Mouse (Mus musculus): ENCODE data around the gene Gpat3. TPM values are rescaled to one million over a fixed set of nuclear protein-coding genes. Genes with fewer than 3 reads are reported as not detected.
A peak's percentile ranks its signal among the peaks of the same experiment; 100 is the strongest.

Gpat3 gene
- polyA plus RNA-seq, 1 experiment from 2014 or later = 13.6 TPM

GRCm38 (mm10) chr5:100826531-100826930 is 19.0 kb upstream of the Gpat3 start:
- Histone ChIP-seq H3K27ac (ENCODE audit: low read length) (no peak overlapping the region), H3K9me3 (replicated peaks; ENCODE audit: control insufficient read depth, low read length) (no peaks in the 10 kb centered on the region), H3K36me3 (ENCODE audit: control insufficient read depth, insufficient read depth) (no peaks in the 10 kb centered on the region), H3K27me3 (ENCODE audit: control insufficient read depth, insufficient read depth, low read length) (no peaks in the 10 kb centered on the region), H3K4me3 (ENCODE audit: low read length) (no peak overlapping the region), H3K4me1 (ENCODE audit: control insufficient read depth, insufficient read depth, low read length) (no peaks in the 10 kb centered on the region), H3K4me2 (ENCODE audit: low read depth, low read length) (no peak overlapping the region), H3K9ac (ENCODE audit: low read length) (no peak overlapping the region)
- no peak for ATAC-seq (replicated peaks; ENCODE audit: extremely low read depth, insufficient read depth, low FRiP score)
- WGBS = 71% methylated on average over 7 of the region's 7 CpGs

- Histone ChIP-seq H3K4me2 (ENCODE audit: low read depth, low read length) (no peak overlapping the region), H3K4me1 (ENCODE audit: control insufficient read depth, insufficient read depth, low read length) (no peaks in the 10 kb centered on the region), H3K27me3 (ENCODE audit: control insufficient read depth, insufficient read depth, low read length) (no peaks in the 10 kb centered on the region), H3K27ac (ENCODE audit: low read length) (no peak overlapping the region), H3K9ac (ENCODE audit: low read length) (no peak overlapping the region), H3K4me3 (ENCODE audit: low read length) (no peak overlapping the region), H3K36me3 (ENCODE audit: control insufficient read depth, insufficient read depth) (no peaks in the 10 kb centered on the region), H3K9me3 (replicated peaks; ENCODE audit: control insufficient read depth, low read length) (no peaks in the 10 kb centered on the region)
- no peak for ATAC-seq (replicated peaks; ENCODE audit: extremely low read depth, insufficient read depth, low FRiP score)
- 80% methylated on average over 3 of the region's 3 CpGs for WGBS
Measured at GRCm38 (mm10) chr5:100828701-100829100, 16.8 kb upstream of the Gpat3 start.

GRCm38 (mm10) chr5:100832680-100833079 is 12.8 kb upstream of the Gpat3 start:
- no peak for ATAC-seq (replicated peaks; ENCODE audit: extremely low read depth, insufficient read depth, low FRiP score)
- WGBS = 83% methylated on average over 3 of the region's 3 CpGs

GRCm38 (mm10) chr5:100833841-100834240 is 11.7 kb upstream of the Gpat3 start:
- Histone ChIP-seq H3K9ac (ENCODE audit: low read length) (no peak overlapping the region), H3K4me2 (ENCODE audit: low read depth, low read length) (no peak overlapping the region), H3K27me3 (ENCODE audit: control insufficient read depth, insufficient read depth, low read length) (no peaks in the 10 kb centered on the region), H3K27ac (ENCODE audit: low read length) (no peak overlapping the region), H3K9me3 (replicated peaks; ENCODE audit: control insufficient read depth, low read length) (no peaks in the 10 kb centered on the region), H3K36me3 (ENCODE audit: control insufficient read depth, insufficient read depth) (no peaks in the 10 kb centered on the region), H3K4me3 (ENCODE audit: low read length) (no peak overlapping the region), H3K4me1 (ENCODE audit: control insufficient read depth, insufficient read depth, low read length) (peaks cover 20% of the 10 kb centered on the region)
- 72% methylated on average over 2 of the region's 2 CpGs for WGBS
- ATAC-seq (replicated peaks; ENCODE audit: extremely low read depth, insufficient read depth, low FRiP score) = no peak

More at GRCm38 (mm10) chr5:100832680-100833079, 12.8 kb upstream of the Gpat3 start:
- Histone ChIP-seq H3K36me3 (ENCODE audit: control insufficient read depth, insufficient read depth) (no peaks in the 10 kb centered on the region), H3K27me3 (ENCODE audit: control insufficient read depth, insufficient read depth, low read length) (no peaks in the 10 kb centered on the region), H3K4me3 (ENCODE audit: low read length) (no peak overlapping the region), H3K27ac (ENCODE audit: low read length) (no peak overlapping the region), H3K4me1 (ENCODE audit: control insufficient read depth, insufficient read depth, low read length) (peaks cover 14% of the 10 kb centered on the region), H3K4me2 (ENCODE audit: low read depth, low read length) (no peak overlapping the region), H3K9ac (ENCODE audit: low read length) (no peak overlapping the region), H3K9me3 (replicated peaks; ENCODE audit: control insufficient read depth, low read length) (no peaks in the 10 kb centered on the region)

GRCm38 (mm10) chr5:100835862-100836538 is 9.5 kb upstream of the Gpat3 start:
- ATAC-seq (replicated peaks; ENCODE audit: extremely low read depth, insufficient read depth, low FRiP score) = peak; percentile 33; the same call in 1 of the 2 replicates
- 20% methylated on average over 9 of the region's 9 CpGs for WGBS
- Histone ChIP-seq H3K36me3 (ENCODE audit: control insufficient read depth, insufficient read depth) (no peaks in the 10 kb centered on the region), H3K27ac (ENCODE audit: low read length) (peak overlapping the region; percentile 89), H3K4me2 (ENCODE audit: low read depth, low read length) (peak overlapping the region; percentile 31; the same call in 1 of the 2 replicates), H3K9ac (ENCODE audit: low read length) (no peak overlapping the region), H3K27me3 (ENCODE audit: control insufficient read depth, insufficient read depth, low read length) (no peaks in the 10 kb centered on the region), H3K4me1 (ENCODE audit: control insufficient read depth, insufficient read depth, low read length) (peaks cover 20% of the 10 kb centered on the region), H3K4me3 (ENCODE audit: low read length) (no peak overlapping the region), H3K9me3 (replicated peaks; ENCODE audit: control insufficient read depth, low read length) (no peaks in the 10 kb centered on the region)

- Histone ChIP-seq H3K9ac (ENCODE audit: low read length) (no peak overlapping the region), H3K27ac (ENCODE audit: low read length) (peak overlapping the region; percentile 80), H3K27me3 (ENCODE audit: control insufficient read depth, insufficient read depth, low read length) (no peaks in the 10 kb centered on the region), H3K4me1 (ENCODE audit: control insufficient read depth, insufficient read depth, low read length) (peaks cover 20% of the 10 kb centered on the region), H3K4me3 (ENCODE audit: low read length) (no peak overlapping the region), H3K4me2 (ENCODE audit: low read depth, low read length) (no peak overlapping the region), H3K36me3 (ENCODE audit: control insufficient read depth, insufficient read depth) (peaks cover 6% of the 10 kb centered on the region; the same call in 1 of the 2 replicates), H3K9me3 (replicated peaks; ENCODE audit: control insufficient read depth, low read length) (peaks cover 11% of the 10 kb centered on the region)
- WGBS = 23% methylated on average over 7 of the region's 7 CpGs
- peak; percentile 96 for ATAC-seq (replicated peaks; ENCODE audit: extremely low read depth, insufficient read depth, low FRiP score)
Measured at GRCm38 (mm10) chr5:100837907-100838306, 7.6 kb upstream of the Gpat3 start.

- peaks cover 9% of the 10 kb centered on the region for H3K36me3 ChIP-seq (ENCODE audit: control insufficient read depth, insufficient read depth)
- no peak for ATAC-seq (replicated peaks; ENCODE audit: extremely low read depth, insufficient read depth, low FRiP score)
- H3K4me3 ChIP-seq (ENCODE audit: low read length) = peak overlapping the region; percentile 70
- peak overlapping the region; percentile 85 for H3K9ac ChIP-seq (ENCODE audit: low read length)
- peaks cover 11% of the 10 kb centered on the region for H3K9me3 ChIP-seq (replicated peaks; ENCODE audit: control insufficient read depth, low read length)
- peaks cover 6% of the 10 kb centered on the region; the same call in 1 of the 2 replicates for H3K4me1 ChIP-seq (ENCODE audit: control insufficient read depth, insufficient read depth, low read length)
- peak overlapping the region; percentile 71 for H3K4me2 ChIP-seq (ENCODE audit: low read depth, low read length)
- no peaks in the 10 kb centered on the region; the same call in 1 of the 2 replicates for H3K27me3 ChIP-seq (ENCODE audit: control insufficient read depth, insufficient read depth, low read length)
- H3K27ac ChIP-seq (ENCODE audit: low read length) = no peak overlapping the region; the same call in 1 of the 2 replicates
- 46% methylated on average over 3 of the region's 3 CpGs for WGBS
Measured at GRCm38 (mm10) chr5:100844485-100844884, 1.0 kb upstream of the Gpat3 start.

- peaks cover 12% of the 10 kb centered on the region for H3K36me3 ChIP-seq (ENCODE audit: control insufficient read depth, insufficient read depth)
- H3K4me2 ChIP-seq (ENCODE audit: low read depth, low read length) = peak overlapping the region; percentile 71
- H3K27me3 ChIP-seq (ENCODE audit: control insufficient read depth, insufficient read depth, low read length) = no peaks in the 10 kb centered on the region; the same call in 1 of the 2 replicates
- under 1% methylated on average over 52 of the region's 52 CpGs for WGBS
- ATAC-seq (replicated peaks; ENCODE audit: extremely low read depth, insufficient read depth, low FRiP score) = peak; percentile 85
- peak overlapping the region; percentile 97 for H3K27ac ChIP-seq (ENCODE audit: low read length)
- H3K4me1 ChIP-seq (ENCODE audit: control insufficient read depth, insufficient read depth, low read length) = peaks cover 6% of the 10 kb centered on the region; the same call in 1 of the 2 replicates
- H3K9ac ChIP-seq (ENCODE audit: low read length) = peak overlapping the region; percentile 85
- H3K9me3 ChIP-seq (replicated peaks; ENCODE audit: control insufficient read depth, low read length) = peaks cover 11% of the 10 kb centered on the region
- H3K4me3 ChIP-seq (ENCODE audit: low read length) = peak overlapping the region; percentile 70
Measured at GRCm38 (mm10) chr5:100845848-100846598, 510 bp downstream of the Gpat3 start.

GRCm38 (mm10) chr5:100846599-100846920 is 1.0 kb downstream of the Gpat3 start:
- peaks cover 10% of the 10 kb centered on the region for H3K36me3 ChIP-seq (ENCODE audit: control insufficient read depth, insufficient read depth)
- peak overlapping the region; percentile 97 for H3K27ac ChIP-seq (ENCODE audit: low read length)
- ATAC-seq (replicated peaks; ENCODE audit: extremely low read depth, insufficient read depth, low FRiP score) = no peak; the same call in none of the 2 replicates
- peak overlapping the region; percentile 70 for H3K4me3 ChIP-seq (ENCODE audit: low read length)
- H3K9me3 ChIP-seq (replicated peaks; ENCODE audit: control insufficient read depth, low read length) = peaks cover 10% of the 10 kb centered on the region
- H3K4me2 ChIP-seq (ENCODE audit: low read depth, low read length) = peak overlapping the region; percentile 71
- H3K27me3 ChIP-seq (ENCODE audit: control insufficient read depth, insufficient read depth, low read length) = no peaks in the 10 kb centered on the region; the same call in 1 of the 2 replicates
- H3K4me1 ChIP-seq (ENCODE audit: control insufficient read depth, insufficient read depth, low read length) = peaks cover 6% of the 10 kb centered on the region; the same call in 1 of the 2 replicates
- H3K9ac ChIP-seq (ENCODE audit: low read length) = peak overlapping the region; percentile 85
- 1% methylated on average over 14 of the region's 22 CpGs for WGBS

Measured in heart, embryonic 16.5 days (tissue).